Mouse (Mus musculus) olfactory bulb, adult 2 months (tissue): ENCODE results near the gene Ctcfl. TPM values are rescaled to one million over a fixed set of nuclear protein-coding genes. Genes with fewer than 3 reads are reported as not detected.

ENCODE experiments used
- H3K27ac ChIP-seq: fragments of 200-500 bp; 2 replicates; pipeline ENCODE4 v1.5.1; 2012; ENCODE audit warnings: low read depth, low read length; ENCODE audit not compliant: insufficient read depth
- H3K4me1 ChIP-seq: fragments of 200-500 bp; 2 replicates; pipeline ENCODE4 v1.6.1; 2012; ENCODE audit warnings: low read length; ENCODE audit not compliant: control insufficient read depth, insufficient read depth
- H3K4me3 ChIP-seq: fragments of 200-500 bp; 2 replicates; pipeline ENCODE4 v1.5.1; 2012; ENCODE audit warnings: mild to moderate bottlenecking, low read depth, low read length, moderate library complexity; ENCODE audit not compliant: insufficient read depth
- CTCF ChIP-seq: fragments of 200-500 bp; IDR thresholded peaks from 2 replicates; pipeline ENCODE4 v1.5.1; 2012; ENCODE audit warnings: low read depth, mild to moderate bottlenecking, low read length, moderate library complexity; ENCODE audit not compliant: insufficient read depth
- POLR2A ChIP-seq: fragments of 200-500 bp; IDR thresholded peaks from 2 replicates; pipeline ENCODE4 v1.6.1; 2012; ENCODE audit warnings: mild to moderate bottlenecking, low read depth, low read length, moderate library complexity; ENCODE audit not compliant: insufficient read depth
- WGBS: fragments of 180-500 bp; shearing (Covaris S2); methylation state at CpG from one replicate; pipeline ENCODE4 v1.1.7; 2018; 5-methylcytosine and 5-hydroxymethylcytosine counted together
- polyA plus RNA-seq: library from polyadenylated mRNA; stranded (reverse); fragments of >200 nt; gene quantifications from 2 replicates; pipeline ENCODE4 v1.2.4, GENCODE M21; 2012; ENCODE audit warnings: low replicate concordance; ENCODE audit not compliant: missing spikeins, insufficient read depth, insufficient read length

Gene Ctcfl
- polyA plus RNA-seq, 1 experiment, result not detected

DNA sequence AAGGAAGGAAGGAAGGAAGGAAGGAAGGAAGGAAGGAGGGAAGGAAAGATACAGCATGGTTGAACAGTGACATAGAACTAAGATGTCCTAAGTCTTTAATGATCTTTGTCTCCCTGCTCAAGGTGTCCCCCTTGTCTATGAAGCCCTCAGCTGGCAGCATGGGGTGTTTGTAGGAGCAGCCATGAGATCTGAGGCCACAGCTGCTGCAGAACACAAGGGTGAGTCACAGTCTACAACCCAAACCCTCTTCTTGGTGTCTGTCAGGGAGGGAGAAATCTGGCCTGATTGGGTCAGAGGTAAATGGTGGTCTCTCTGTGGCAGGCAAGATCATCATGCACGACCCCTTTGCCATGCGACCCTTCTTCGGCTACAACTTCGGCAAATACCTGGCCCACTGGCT lies 38.5 kb upstream of the Ctcfl start:
- Histone ChIP-seq H3K27ac (no peak overlapping the region), H3K4me1 (no peaks in the 10 kb centered on the region), H3K4me3 (no peak overlapping the region)
- WGBS, result 98% methylated on average over 4 of the region's 4 CpGs
- TF ChIP-seq CTCF, result no peak
- TF ChIP-seq POLR2A, result no peak

DNA sequence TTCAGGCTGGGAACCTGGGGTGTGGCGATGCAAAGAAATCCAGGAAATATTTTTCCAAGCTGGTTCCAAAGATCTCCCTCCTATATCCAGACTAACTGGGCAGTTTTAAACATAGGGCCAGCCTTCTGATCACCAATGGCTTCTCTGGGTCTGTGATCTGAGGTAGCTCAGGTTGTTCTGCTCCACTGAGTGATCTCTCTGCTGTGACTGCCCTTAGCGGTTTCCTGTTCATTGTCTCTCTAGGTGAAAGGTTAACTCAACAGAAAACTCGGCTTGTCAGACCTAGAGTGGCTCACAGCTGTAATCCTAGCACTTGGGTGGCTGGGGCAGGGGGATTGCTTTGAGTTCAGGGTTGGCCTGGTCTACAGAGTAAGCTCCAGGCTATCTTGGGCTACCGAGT lies 38.1 kb upstream of the Ctcfl start:
- 78% methylated on average over 4 of the region's 4 CpGs for WGBS
- TF ChIP-seq POLR2A, result no peak
- Histone ChIP-seq H3K27ac (no peak overlapping the region), H3K4me3 (no peak overlapping the region), H3K4me1 (no peaks in the 10 kb centered on the region)

DNA sequence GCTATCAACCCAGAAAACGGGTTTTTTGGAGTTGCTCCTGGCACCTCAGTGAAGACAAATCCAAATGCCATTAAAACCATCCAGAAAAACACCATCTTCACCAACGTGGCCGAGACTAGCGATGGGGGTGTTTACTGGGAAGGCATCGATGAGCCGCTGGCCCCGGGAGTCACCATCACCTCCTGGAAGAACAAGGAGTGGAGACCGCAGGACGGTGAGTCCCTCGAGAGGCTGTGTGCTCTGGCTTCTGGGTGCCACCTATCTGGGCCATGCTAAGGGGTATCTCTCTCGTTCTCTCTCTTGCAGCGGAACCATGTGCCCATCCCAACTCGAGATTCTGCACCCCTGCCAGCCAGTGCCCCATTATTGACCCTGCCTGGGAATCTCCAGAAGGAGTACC lies 37.6 kb upstream of the Ctcfl start:
- WGBS, result 88% methylated on average over 13 of the region's 13 CpGs
- no peak overlapping the region for H3K27ac ChIP-seq
- no peak overlapping the region for H3K4me3 ChIP-seq
- H3K4me1 ChIP-seq, result no peaks in the 10 kb centered on the region
- TF ChIP-seq CTCF (no peak), POLR2A (no peak)

DNA sequence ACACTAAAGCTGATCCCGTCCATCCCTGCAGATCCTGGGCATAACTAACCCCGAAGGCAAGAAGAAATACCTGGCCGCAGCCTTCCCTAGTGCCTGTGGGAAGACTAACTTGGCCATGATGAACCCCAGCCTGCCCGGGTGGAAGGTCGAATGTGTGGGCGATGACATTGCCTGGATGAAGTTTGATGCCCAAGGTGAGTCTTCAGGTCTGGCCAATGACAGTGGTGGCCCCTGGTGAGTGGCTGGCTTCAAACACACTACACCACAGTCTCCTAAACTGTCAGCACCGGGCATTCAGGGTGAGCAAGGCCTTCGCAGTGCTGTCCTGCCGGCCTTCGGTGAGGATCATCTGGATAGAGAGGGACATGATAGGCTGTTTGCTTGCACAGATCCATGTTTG lies 36.6 kb upstream of the Ctcfl start:
- Histone ChIP-seq H3K4me3 (no peak overlapping the region), H3K4me1 (no peaks in the 10 kb centered on the region), H3K27ac (no peak overlapping the region)
- WGBS, result 96% methylated on average over 10 of the region's 10 CpGs
- TF ChIP-seq POLR2A (no peak), CTCF (no peak)

DNA sequence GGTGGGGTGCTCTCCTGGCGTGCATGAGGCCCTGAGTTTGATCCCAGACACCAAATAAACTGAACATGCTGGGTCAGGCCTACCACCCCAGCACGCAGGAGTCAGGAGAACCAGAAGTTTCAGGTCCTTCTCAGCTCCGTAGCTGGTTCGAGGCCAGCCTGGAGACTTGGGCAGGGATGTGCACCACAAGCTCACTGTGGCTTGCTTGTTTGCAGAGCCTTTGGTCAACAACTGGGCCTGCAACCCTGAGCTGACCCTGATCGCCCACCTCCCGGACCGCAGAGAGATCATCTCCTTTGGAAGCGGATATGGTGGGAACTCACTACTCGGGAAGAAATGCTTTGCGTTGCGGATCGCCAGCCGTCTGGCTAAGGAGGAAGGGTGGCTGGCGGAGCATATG lies 35.6 kb upstream of the Ctcfl start:
- TF ChIP-seq CTCF (no peak), POLR2A (no peak)
- Histone ChIP-seq H3K4me1 (no peaks in the 10 kb centered on the region), H3K4me3 (no peak overlapping the region), H3K27ac (no peak overlapping the region)
- 95% methylated on average over 14 of the region's 14 CpGs for WGBS

DNA sequence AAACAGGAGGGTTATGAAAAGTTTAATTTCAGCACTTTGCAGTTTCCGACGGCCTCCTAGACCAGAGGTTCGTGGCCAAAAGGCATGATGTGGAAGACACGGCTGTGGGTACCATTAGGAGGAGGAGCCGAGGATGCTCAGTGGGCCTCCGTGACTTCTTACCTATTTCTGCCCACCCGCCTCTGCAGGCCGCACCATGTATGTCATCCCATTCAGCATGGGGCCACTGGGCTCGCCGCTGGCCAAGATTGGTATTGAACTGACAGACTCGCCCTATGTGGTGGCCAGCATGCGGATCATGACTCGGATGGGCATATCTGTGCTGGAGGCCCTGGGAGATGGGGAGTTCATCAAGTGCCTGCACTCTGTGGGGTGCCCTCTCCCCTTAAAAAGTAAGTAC lies 35.2 kb upstream of the Ctcfl start:
- WGBS, result 95% methylated on average over 13 of the region's 13 CpGs

DNA sequence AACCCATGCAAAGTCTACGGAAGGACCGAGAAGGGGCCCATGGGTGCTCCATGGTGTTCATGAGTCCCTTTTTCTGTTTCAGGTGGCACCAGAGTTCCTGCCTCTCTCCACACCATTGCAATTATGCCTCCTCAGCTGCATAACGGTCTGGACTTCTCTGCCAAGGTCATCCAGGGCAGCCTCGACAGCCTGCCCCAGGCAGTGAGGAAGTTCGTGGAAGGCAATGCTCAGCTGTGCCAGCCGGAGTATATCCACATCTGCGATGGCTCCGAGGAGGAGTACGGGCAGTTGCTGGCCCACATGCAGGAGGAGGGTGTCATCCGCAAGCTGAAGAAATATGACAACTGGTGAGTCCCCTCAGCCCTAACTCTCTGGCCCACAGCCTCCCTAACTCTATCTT lies 33.9 kb upstream of the Ctcfl start:
- TF ChIP-seq POLR2A, result no peak
- no peak for TF ChIP-seq CTCF
- H3K4me1 ChIP-seq, result no peaks in the 10 kb centered on the region
- H3K4me3 ChIP-seq, result no peak overlapping the region
- no peak overlapping the region for H3K27ac ChIP-seq
- WGBS, result 92% methylated on average over 10 of the region's 10 CpGs

More for the DNA sequence above, 35.2 kb upstream of the Ctcfl start:
- H3K27ac ChIP-seq, result no peak overlapping the region
- H3K4me3 ChIP-seq, result no peak overlapping the region
- no peak for TF ChIP-seq CTCF
- no peaks in the 10 kb centered on the region for H3K4me1 ChIP-seq

DNA sequence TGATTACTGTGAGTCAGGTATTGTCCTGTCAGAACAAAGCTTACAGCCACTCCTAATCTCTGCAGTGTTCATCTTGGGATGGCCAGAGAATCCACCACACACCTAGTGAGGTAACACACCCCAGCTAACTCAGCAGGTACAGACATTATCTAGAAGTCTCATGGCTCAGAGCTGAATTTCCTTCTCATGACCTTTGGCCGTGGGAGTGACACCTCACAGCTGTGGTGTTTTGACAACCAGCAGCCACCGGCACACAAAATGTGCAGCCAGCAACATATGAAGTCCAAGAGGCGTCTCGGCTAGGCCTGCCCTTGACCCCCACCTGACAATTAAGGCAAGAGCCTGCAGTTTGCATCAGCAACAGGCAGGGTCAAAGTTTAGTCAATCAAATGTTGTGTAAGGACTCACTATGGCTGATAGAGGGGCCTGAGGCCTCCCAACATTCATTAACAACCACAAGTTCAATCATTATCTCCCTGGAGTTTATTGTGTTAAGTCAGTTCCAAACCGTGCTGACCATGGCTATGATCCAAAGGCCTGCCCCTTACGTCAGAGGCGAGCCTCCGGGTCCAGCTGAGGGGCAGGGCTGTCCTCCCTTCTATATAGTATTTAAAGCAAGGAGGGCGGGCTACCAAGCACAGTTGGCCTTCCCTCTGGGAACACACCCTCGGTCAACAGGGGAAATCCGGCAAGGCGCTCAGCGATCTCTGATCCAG lies 33.3 kb upstream of the Ctcfl start, which contains the start of gene Pck1:
Gene Pck1 (plus strand): TSS at position 613 of the 716 bp plus-strand sequence.
- TF ChIP-seq CTCF (no peak), POLR2A (no peak)
- Histone ChIP-seq H3K4me3 (no peak within 1 kb of the TSS), H3K27ac (no peak within 1 kb of the TSS), H3K4me1 (no peaks in the 10 kb centered on the region)
- 86% methylated on average over 13 of the region's 13 CpGs for WGBS

DNA sequence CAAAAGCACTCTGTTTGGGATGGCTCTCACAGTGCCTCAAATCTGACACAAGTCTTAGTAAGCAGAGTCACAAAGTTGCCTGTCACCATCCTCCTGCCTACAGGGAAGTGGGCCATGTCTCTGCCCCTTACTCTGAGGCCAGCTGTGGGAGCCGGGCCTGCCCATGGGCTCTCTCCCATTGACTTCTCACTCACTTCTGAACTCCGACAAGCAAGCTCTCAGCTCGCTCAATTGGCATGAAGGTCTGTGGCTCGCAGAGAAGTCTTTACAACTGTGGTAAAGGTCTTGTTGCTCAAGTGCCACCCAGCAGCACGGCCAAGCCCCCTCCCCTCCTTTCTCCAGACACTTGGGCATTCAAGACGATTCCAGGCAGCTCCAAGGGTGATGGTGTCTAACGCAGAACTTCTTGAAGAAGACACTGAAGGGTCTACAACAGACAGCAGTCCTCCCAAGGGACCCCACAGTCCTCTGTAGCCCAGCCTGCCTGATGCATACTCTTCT lies 32.5 kb upstream of the Ctcfl start:
- TF ChIP-seq CTCF, result no peak
- no peak for TF ChIP-seq POLR2A
- Histone ChIP-seq H3K4me1 (no peaks in the 10 kb centered on the region), H3K27ac (no peak overlapping the region), H3K4me3 (no peak overlapping the region)
- 94% methylated on average over 7 of the region's 7 CpGs for WGBS

DNA sequence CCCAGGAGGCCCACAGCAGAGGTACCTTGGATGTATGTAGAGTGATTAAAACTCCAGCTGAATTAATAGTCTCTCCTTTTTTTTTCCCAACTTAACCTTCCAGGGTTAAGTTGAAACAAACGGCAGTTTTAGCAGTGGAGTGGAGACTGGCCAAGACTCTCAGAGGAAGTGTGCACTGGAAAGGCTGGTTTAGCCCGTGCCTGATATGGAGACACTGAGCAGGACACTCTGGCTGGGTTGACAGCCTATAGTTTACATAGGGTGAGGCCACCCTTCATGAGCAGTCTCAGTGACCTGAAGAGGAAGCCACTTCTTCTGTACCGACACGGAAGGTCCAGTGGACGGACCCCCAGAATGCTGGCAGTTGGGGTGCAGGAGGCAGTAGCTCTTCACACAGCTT lies 32.0 kb upstream of the Ctcfl start:
- no peak overlapping the region for H3K4me3 ChIP-seq
- no peaks in the 10 kb centered on the region for H3K4me1 ChIP-seq
- no peak overlapping the region for H3K27ac ChIP-seq
- 85% methylated on average over 5 of the region's 5 CpGs for WGBS
- TF ChIP-seq POLR2A, result no peak
- no peak for TF ChIP-seq CTCF
